Mouse (Mus musculus) retina, postnatal 1 day (tissue): ENCODE results near the gene Atl1.
A peak's percentile ranks its signal among the peaks of the same experiment; 100 is the strongest.

Experiments used
- DNase-seq: peaks from one replicate; pipeline ENCODE4 v3.0.0-alpha.2; 2012

The Atl1 gene

GRCm38 (mm10) chr12:69885170-69885923 lies 7.1 kb upstream of the Atl1 start:
- DNase-seq, result no peak

- DNase-seq, result no peak
These were observed 4.6 kb upstream of the Atl1 start for GRCm38 (mm10) chr12:69887776-69888175.

GRCm38 (mm10) chr12:69888345-69888744 lies 4.1 kb upstream of the Atl1 start:
- DNase-seq, result no peak

- no peak for DNase-seq
These were observed 2.4 kb upstream of the Atl1 start for GRCm38 (mm10) chr12:69890051-69890450.

- DNase-seq, result peak; percentile 33
These were observed 1.9 kb upstream of the Atl1 start for GRCm38 (mm10) chr12:69890476-69890875.

GRCm38 (mm10) chr12:69891721-69892120 lies 693 bp upstream of the Atl1 start:
- DNase-seq, result no peak

GRCm38 (mm10) chr12:69893927-69894326 lies 1.5 kb downstream of the Atl1 start:
- no peak for DNase-seq

GRCm38 (mm10) chr12:69895046-69895445 lies 2.6 kb downstream of the Atl1 start:
- no peak for DNase-seq

GRCm38 (mm10) chr12:69898119-69898518 lies 5.7 kb downstream of the Atl1 start:
- DNase-seq, result no peak

GRCm38 (mm10) chr12:69904991-69905390 lies 12.6 kb downstream of the Atl1 start:
- no peak for DNase-seq

GRCm38 (mm10) chr12:69907667-69908510 lies 15.5 kb downstream of the Atl1 start:
- peak; percentile 76 for DNase-seq

GRCm38 (mm10) chr12:69908511-69908900 lies 16.1 kb downstream of the Atl1 start:
- peak; percentile 67 for DNase-seq

GRCm38 (mm10) chr12:69911906-69912305 lies 19.5 kb downstream of the Atl1 start:
- no peak for DNase-seq

- no peak for DNase-seq
These were observed 20.3 kb downstream of the Atl1 start for GRCm38 (mm10) chr12:69912737-69913136.

- DNase-seq, result no peak
These were observed 25.5 kb downstream of the Atl1 start for GRCm38 (mm10) chr12:69917870-69918269.

GRCm38 (mm10) chr12:69922099-69922498 lies 29.7 kb downstream of the Atl1 start:
- no peak for DNase-seq

- no peak for DNase-seq
These were observed 30.7 kb downstream of the Atl1 start for GRCm38 (mm10) chr12:69923128-69923527.

- no peak for DNase-seq
These were observed 31.2 kb downstream of the Atl1 start for GRCm38 (mm10) chr12:69923603-69924002.

GRCm38 (mm10) chr12:69924012-69924411 lies 31.6 kb downstream of the Atl1 start:
- DNase-seq, result peak; percentile 61

GRCm38 (mm10) chr12:69926716-69927115 lies 34.3 kb downstream of the Atl1 start:
- DNase-seq, result peak; percentile 8

GRCm38 (mm10) chr12:69937731-69938130 lies 45.3 kb downstream of the Atl1 start:
- peak; percentile 8 for DNase-seq

- no peak for DNase-seq
These were observed 46.9 kb downstream of the Atl1 start for GRCm38 (mm10) chr12:69939291-69939690.

- no peak for DNase-seq
These were observed 49.4 kb downstream of the Atl1 start for GRCm38 (mm10) chr12:69941655-69942329.

GRCm38 (mm10) chr12:69945861-69946260 lies 53.4 kb downstream of the Atl1 start:
- no peak for DNase-seq
